Mouse (Mus musculus) T-helper 17 cell (primary cell): Measurements from ENCODE around the gene Mfsd12.

Source experiments
- in situ Hi-C, 2 experiments: fragments of 300-600 bp; cut with MboI, MseI; formaldehyde crosslinking; loops; 1 replicate in 1 of 2; 2 replicates in 1 of 2; pipeline ENCODE4 v1.15.1; 2025; ENCODE audit warnings: high pct_unique_total_duplicates in 2 of 2

The Mfsd12 gene

DNA sequence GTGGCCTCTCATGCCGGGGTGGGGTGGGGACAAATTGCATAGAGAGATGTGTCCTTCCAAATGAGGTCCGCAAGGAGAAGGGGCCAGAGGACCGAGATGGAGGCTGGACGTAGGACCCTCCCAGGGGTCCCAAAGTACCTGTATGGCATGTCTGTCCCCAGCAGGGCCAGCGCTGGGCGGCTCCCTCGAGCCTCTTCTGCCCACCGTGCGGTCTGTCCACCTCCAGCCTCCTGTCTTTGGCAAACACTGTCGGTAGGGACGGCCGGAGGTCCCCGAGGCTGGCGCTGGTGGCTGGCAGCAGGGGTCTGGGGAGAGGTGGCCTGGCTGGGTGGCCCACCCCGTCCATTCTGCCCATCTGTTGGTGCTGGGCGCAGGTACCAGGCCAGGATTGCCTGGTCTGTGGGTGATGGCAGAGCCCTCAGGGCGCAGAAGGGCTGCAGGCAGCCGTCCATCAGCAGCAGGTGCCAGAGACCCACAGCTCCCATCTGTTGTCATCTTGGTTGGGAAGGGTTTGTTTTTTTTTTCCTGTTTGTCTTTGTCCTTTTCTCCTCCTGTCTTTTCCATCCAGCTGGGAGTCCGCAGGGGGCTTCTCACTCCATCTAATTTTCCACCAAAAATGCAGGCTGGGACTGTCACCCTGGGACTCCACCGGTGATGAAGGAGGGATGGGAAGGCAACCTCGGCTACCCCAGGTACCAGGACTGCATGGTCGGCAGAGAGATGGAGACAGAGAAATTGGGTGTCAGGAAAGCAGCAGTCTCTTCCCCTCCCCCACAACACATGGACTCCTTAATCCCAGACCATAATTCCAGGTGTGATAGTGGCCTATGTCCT lies 43.3 kb downstream of the Mfsd12 start:
- in situ Hi-C loops: no loop called here

DNA sequence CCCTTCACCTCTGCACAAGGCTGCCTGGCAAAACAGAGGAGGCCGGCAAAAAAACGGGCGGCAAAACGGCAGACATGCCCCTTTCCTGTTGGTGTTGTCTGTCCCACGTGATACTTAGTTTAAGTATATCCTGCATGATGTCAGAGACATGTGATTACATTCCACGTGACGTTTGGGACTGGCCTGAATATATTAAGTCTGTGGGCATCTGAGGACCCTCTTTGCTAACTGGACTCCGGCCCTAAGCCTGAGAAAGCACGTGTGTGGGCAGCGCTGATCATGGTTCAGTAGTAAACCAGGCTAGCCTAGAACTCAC lies 43.9 kb downstream of the Mfsd12 start:
- in situ Hi-C loops: no loop called here

DNA sequence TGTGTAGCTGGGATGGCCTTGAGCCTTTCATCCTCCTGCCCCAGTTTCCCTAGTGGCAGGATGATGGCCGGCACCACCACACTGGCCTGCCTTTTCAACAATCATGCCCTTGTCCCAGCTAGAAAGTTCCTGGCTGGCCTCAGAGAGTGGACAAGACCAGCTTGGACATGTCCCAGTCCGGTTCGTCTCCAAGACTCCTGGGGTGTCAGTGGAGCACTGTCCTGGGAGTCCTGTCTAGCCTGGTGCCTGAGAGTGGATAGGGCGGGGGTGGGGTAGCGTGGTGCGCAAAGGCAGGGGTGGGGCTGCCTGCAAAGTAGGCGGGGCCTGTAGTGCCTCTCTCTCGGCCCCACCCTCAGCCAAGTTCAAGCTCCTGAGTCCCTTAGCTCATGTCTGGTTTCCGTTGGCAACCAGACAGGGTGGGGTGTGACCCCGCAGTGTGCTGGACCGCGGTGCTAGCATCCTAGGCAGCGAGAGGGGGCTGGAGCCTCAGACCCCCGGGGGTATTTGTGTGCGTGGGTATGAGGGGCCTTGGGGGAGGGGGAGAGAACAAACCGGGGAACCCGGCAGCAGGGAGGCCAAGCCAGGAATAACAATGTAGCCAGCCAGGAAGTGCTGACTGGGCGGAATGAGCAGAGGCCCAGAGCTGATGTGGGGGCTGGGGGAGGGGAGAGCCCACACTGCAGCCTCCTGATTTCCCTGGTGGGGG lies 44.4 kb downstream of the Mfsd12 start:
- in situ Hi-C loops: no loop called here

DNA sequence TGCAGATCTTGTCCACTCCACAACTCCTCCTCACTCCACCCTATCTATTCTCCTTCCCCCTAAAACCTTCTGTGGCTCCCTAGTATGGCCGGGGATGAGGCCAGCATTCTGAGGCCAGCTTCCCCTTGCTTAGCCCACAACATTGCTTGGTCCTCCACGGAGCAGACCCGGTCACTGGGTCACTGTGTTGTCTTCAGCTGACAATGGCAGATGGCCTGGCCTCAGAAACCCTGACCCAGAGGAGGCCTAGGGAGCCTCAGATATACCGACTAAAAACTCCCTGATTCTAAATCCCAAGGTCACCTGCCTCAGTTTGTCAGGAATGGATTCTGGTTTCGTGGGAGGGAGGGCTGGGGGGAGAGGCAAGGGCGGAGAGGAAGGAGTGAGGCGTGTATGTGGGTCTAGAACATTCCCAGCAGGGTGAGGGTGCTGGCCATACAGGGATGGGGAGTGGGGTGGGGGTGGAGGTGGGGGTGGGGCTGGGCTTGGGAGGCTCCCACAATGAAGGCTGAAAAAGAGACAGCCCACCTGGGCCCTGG lies 45.0 kb downstream of the Mfsd12 start:
- in situ Hi-C loops: no loop called here

DNA sequence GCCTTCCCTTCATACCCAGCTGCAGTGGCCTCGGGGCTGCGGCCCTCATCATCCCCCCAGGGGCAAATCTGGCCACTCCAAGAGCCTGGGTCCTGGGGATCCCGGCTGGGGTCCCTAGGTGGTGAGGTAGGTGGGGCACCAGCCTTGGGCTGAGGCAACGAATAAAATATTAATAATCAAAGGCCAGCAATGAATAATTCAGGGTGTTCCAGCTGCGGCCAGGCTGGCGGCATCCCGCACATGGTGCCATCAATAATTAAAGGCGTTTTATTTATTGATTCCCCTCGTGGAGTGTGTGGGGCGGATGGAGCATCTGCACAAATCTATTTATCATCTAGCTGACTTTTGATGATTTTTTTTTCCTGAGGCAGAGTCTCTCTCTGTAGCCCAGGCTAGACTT lies 46.2 kb downstream of the Mfsd12 start:
- in situ Hi-C loops: no loop called here

DNA sequence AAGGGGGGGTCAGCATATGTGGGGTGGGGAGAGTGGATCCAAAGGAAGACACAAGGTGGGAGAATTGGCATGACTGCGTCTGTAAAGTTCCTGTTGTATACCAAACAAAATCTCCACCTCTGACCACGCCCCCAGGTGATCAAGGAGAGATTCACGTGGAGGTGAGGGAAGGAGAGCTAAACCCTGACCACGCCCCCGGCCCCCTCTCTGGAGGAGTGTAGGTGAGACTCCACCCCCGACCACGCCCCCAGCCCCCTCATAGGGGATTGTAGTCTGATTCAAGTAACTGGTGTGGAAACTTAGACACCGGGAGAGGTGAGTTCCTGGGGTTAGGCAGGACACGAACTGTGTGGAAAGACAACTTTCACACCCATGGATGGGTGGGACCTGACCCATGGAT lies 46.8 kb downstream of the Mfsd12 start:
- in situ Hi-C loops: no loop called here

DNA sequence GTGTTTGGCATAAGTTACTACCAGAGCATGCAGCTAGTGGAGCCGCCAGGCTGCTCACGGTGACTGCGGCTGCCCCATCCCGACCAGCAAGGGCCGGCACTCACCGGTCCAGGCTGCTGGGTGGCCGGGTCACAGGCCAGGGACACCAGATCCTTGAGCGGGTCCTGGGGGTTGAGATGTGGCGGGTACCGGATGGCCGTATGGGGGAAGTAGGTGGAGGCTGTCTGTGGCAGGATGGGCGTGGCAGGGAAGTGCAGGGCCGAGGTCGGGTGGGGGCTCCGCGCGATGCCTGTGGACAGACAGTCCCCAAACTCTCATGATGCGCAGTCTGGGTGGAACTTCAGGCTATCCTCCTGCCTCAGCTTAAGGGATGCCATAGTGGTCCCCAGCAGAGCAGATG lies 47.4 kb downstream of the Mfsd12 start:
- in situ Hi-C loops: no loop called here

DNA sequence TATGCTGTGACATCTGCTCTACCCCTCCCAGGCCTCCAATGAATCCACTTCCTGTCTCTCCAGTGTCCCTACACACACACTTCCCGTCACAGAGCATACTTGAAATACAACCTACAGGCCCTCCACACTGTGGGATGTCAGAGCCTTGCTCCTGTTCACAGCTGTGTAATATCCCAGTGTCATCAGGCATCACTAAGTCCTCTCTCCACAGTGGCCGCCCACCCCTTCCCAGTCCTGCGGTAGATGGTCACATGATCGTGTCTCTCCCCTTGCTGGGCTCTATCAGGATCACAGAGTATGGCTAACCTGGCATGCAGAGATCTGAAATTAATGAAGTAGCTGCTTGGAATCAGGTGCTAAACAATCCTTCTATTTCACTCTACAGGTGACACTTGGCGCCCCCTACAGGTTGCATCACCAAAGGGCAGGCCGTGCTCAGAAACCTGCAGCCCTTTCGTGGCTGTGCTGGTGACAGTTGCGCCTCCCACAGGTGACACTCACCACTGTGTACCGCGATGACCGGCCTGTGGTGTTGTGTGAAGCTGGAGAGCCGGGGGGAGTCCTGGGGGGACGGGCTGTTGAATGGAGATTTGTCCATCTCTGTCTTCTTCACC lies 48.4 kb downstream of the Mfsd12 start:
- in situ Hi-C loops: no loop called here

DNA sequence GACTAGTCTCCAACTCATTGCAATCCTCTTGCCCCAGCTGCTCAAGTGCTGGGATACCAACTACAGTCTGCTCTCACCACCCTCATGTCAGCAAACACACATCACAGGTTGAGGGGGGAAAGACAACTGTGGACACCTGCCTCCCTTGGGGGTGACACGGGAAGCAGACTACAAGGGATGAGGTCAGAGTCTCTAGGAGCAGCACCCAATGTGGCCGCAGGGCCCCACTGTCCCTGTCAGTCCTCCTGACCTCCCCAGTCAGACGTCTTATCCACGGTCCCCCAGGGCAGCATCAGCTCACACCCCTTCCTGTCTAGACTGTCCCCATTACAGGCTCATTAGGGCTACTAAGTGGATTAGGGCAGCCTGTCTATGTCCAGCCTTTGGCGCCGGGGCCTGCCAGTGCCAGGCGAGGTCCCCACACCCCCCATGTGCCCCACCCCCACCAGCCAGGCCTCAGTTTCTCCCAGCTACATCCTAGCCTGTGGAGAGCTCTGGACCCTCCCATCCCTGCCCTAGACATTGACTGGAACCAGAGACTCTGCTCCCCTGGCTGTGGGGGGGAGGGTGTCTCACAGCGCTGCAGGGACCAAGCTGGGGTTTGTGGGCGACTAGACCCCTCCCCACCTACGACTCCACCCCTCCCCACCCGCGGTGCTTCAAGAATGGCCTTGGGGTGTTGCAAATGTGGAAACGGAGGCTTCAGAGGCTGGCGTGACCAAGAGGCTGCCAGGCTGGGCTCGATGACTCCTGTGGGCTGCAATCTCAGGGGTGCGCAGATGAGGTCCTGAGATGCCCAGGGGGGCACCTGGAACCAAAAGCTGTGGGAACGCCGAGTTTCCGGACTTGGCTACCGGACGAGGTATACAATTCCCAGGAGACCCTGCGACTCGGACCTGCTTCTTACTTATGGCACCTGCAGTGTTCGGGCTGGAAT lies 49.5 kb downstream of the Mfsd12 start:
- in situ Hi-C loops: no loop called here

DNA sequence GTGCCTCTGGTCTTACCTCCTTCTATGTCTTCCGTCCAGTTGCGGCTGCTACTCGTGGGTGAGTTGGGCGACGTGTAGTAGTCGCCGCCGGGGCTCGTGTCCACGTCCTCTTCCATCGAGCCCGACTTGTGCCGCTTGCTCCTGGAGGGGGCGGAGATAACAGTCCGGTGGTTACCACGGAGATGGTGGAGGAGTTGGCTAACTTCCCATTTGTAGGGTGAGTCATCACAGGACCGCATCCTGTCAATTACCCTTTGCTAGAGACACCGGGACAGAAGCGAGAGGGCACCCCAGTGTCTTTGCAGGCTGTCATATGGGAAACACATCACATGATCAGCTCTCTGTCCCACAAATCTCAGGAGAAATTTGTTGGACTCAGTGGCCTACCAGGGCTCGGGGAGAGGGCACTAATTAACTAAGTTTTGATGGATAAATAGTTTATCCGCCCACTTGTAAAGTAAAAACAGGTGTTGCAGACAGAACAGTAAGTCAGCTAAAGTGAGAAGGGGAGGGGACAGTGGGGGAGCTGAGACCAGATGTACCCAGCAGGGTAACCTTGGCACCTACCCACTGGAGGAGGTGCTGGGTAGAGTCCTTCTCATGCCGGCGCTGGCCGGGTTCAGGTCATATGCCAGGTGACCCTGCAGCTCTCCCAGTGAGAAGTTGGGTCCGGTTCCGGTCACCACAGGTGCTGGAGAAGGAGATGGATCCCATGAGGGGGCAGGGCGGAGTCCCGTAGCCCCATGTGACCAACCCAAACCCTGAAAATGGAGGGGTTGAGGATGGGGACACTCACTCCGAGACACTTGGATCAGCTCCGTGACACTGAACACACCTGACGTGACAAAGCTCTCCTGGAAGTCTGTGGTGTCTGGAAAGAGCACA lies 50.5 kb downstream of the Mfsd12 start:
- in situ Hi-C loops: no loop called here

DNA sequence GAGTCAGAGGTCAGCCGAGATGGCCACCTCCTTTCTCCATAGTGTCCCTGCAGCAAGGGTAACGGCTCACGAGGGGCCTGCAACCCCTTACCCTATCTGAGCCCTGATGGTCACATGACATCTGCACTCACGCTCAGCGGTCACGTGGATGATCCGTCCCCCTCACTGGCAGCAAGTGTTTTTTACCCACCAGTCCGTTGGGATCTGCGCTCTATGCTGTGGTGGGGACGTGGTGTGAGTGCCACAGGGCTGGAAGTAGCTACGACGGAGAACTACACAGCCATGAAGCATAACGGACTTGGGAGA lies 51.1 kb downstream of the Mfsd12 start:
- in situ Hi-C loops: no loop called here

DNA sequence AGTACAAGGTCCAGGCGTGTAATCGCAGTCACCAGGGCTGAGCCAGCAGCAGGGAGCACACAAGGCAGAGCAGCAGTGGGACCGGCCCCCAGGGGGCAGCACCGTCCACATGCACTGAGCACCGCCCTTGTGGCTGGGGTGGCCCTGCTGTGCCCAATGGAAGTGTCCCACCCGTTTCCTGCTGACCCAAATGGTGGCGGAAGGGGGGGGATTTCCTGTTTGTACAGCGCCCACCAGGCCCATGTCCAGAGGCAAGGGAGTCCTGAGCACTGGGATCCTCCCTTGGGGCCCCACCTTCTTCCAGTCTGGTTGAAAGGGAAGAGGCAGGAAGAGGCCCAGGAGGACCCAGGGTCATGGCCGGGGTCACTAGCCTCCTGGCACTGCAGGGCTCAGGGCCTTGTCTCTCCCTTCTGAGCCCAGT lies 51.6 kb downstream of the Mfsd12 start:
- in situ Hi-C loops: no loop called here

DNA sequence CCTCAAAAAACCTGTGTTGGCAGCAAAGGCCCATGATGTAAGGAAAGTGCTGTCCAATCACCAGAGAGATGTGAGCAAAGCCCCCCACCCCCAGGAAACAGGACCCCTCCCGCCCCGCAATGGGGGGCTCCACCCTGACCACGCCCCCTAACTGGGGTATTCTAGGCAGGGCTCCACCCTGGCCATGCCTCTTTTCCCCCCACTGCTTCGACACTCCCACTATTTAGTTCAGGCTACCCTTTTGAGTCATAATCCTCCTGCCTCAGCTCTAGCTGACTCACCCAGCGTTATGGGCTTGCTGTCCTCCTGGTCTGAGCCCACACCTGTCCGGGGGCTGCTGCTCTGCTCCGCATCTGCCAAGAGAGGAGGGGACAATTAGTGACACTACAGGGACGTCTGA lies 52.0 kb downstream of the Mfsd12 start:
- in situ Hi-C loops: no loop called here

DNA sequence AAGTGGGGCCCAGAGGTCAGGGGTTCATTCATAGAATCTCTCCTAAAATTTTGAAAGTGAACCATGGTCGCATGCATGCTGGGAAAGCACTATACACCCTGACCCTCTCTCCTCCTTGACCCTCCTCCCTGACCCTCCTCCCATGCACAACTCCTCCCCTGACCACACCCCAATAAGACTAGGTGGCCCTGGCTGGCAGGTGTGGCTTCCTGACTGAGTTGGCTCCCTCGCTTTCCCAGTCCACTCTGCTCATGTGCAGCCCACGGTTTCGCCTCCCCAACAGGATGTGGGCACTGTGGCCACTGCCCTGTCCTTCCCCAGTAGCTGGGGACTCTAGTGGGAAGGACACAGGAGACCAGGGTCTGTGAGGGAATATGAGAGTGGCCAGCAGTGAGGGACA lies 53.1 kb downstream of the Mfsd12 start:
- in situ Hi-C loops: no loop called here

DNA sequence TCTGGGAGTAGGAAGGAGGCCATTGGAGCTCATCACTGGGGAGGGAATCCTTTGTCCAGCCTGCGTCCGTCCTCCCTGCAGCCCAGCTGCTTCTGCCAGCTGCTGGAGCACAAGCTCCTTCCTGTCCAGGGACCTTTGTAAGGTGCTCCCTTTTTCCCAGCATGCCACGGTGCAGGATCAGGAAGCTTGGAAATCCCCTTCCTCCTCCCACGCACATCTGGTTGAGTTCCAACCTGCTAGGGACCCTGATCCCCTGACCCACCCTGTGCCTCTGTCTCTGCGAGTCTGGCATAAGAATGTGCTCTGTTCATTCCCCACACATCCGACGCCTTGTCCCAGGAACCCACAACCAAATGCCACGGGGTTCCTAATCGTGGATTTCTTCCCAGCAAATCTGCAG lies 53.7 kb downstream of the Mfsd12 start:
- in situ Hi-C loops: no loop called here

DNA sequence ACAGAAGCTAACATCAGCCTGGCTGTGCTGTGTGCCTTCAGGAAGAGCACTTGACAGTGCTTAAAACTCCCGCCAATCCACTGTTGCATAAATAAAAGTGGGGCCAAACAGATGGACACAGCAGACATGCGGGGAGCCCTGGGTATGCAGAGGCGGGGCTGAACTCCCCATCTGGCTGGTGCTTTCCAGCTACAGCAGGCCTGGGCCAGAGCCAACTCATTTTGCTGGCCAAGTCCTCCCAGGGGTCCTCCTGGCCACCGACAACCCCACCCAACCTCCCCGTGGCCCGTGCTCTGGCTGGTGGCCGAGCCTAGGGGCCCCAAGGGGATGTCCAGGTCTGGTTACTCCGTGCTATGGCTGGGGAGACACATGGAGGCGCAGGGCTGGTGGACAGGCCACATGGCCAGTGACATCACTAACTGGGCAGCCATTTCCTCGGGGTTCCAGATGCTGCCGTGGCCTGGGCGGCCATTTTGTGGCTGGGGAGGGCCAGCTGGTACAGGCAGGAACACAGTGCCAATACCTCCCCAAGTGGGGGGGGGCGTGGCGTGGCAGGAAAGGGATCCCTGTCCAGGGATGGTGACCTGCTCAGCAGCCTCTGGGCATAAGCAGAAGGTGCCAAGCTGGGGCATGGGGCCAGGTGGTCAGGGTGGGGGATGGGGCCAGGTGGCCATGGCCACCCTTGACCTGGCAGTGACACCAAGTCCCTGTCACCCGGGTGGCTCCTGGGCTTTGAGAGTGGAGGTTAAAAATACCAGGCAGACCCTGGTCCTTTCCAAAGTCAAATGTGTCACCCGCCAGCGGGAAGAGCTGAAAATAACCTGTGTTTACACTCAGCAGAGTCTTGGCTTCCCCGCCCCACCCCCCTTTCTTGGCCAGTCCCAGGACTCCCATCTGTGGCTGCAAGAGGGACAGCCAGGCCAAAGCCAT lies 54.4 kb downstream of the Mfsd12 start:
- in situ Hi-C loops: no loop called here

DNA sequence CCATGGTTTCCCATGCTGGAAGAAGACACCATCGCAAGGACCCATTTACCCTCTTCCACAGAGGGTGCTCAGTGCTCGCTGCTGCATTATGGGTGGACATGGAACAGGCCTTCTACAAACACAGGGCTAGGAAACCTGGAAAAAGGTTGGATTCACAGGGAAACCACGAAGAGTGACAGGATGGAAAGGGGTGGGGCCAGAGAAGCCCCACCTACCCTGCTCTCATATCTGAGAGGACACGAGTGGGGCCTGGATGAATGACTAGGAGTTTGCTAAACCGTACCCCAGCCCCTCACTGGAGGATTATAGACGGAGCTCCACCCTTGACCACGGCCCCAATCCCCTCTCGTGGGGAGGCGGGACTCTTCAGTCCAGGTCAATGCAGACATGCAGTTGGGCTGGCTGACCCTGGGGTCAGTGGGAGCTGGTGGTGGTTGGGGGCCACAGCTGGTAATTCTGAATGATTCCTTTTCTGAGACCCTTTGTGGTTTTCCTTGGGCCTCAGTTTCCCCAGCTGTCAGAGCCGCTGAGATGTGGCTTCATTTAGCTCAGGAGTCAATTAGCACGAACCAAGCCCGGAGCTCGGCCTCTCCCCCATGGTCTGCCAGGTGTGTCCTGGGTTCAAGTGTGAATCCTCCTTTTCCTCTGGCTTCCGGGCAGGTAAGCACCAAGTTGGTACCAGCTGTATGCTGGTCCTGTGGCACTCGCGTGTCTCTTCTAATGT lies 55.5 kb downstream of the Mfsd12 start:
- in situ Hi-C loops: no loop called here

DNA sequence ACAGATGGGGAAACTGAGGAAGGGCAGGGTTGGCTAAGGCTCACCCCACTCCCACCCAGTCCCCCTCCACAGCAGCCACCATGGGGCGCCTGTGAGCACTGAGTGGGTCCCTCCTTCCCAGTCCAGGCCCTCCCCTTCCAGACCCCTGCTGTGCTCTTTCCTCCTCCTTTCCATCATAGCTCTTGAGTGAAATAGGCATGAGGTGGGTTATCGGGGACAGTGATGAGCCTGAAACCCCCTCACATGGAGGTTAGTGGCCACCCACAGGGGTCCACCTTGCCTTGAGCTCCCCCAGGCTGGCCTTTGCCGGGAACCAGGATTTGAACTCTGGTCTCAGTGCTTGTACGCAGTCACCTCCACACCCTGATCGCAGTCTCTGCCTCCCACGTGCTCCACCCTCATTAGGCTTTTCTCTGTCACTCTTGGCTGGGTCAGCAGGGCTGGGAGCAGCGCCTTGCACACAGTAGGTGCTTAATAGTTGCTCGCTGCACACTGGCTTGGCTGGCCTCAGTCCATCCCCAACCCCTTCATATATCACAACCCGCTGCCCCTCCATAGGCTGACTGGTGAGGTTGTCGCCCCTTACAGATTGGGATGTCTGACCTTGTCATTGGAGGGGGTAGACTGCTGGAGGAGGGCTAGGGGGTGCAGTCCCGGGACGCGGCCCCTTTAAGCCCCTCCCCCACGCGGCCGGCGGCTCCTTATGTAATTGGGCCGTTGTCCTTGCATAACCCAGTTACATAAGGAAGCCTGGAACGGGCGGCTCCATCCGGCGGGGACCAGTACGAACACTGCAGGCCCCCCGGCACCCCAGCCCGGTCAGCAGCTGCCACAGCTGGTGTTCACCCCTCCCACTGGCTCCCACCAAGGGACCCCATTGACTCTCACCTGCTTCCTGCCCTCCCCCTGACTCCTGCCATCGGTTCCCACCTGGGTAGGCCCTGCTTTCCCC lies 56.3 kb downstream of the Mfsd12 start:
- in situ Hi-C loops: no loop called here
